Mouse (Mus musculus) heart, postnatal 0 days (tissue): ENCODE results near the gene Aurkb. TPM values are rescaled to one million over a fixed set of nuclear protein-coding genes. Genes with fewer than 3 reads are reported as not detected.
A peak's percentile ranks its signal among the peaks of the same experiment; 100 is the strongest.

Experiments used
- ATAC-seq: fragments of 200-750 bp; cut with Nextera tagmentation; 2 replicates; pipeline ENCODE4 v1.8.0; 2017; ENCODE audit warnings: low read depth, moderate number of reproducible peaks, moderate library complexity; ENCODE audit not compliant: insufficient read depth
- DNase-seq: peaks from one replicate; pipeline ENCODE4 v3.0.0-alpha.2; 2016; ENCODE audit warnings: low spot score
- H3K27ac ChIP-seq: fragments of 300-500 bp; sonication (generic); 2 replicates; pipeline ENCODE4 v1.5.1; 2014; ENCODE audit warnings: low read depth, mild to moderate bottlenecking
- H3K27me3 ChIP-seq: fragments of 300-500 bp; sonication (generic); 2 replicates; pipeline ENCODE4 v1.6.1; 2014; ENCODE audit warnings: low read length, mixed read lengths; ENCODE audit not compliant: control insufficient read depth, insufficient read depth
- H3K36me3 ChIP-seq: fragments of 300-500 bp; sonication (generic); replicated peaks from 2 replicates; pipeline ENCODE4 v1.6.1; 2014; ENCODE audit warnings: low read length, mixed read lengths; ENCODE audit not compliant: control insufficient read depth, insufficient read depth
- H3K4me1 ChIP-seq: fragments of 300-500 bp; sonication (generic); 2 replicates; pipeline ENCODE4 v1.6.1; 2014; ENCODE audit warnings: antibody characterized with exemption; ENCODE audit not compliant: control insufficient read depth, insufficient read depth
- H3K4me2 ChIP-seq: fragments of 300-500 bp; sonication (generic); 2 replicates; pipeline ENCODE4 v1.6.1; 2014; ENCODE audit warnings: low read depth, mild to moderate bottlenecking, low read length, moderate library complexity
- H3K4me3 ChIP-seq: fragments of 300-500 bp; sonication (generic); 2 replicates; pipeline ENCODE4 v1.5.1; 2014; ENCODE audit warnings: low read depth, low read length
- H3K9ac ChIP-seq: fragments of 300-500 bp; sonication (generic); replicated peaks from 2 replicates; pipeline ENCODE4 v1.6.1; 2014; ENCODE audit warnings: low read depth, low read length, mixed read lengths
- H3K9me3 ChIP-seq: fragments of 300-500 bp; sonication (generic); replicated peaks from 2 replicates; pipeline ENCODE4 v1.6.1; 2016; ENCODE audit warnings: low read length; ENCODE audit not compliant: control insufficient read depth
- CTCF ChIP-seq: IDR thresholded peaks from 2 replicates; pipeline ENCODE4 v1.5.1; 2016; ENCODE audit warnings: antibody characterized with exemption, control low read depth, low read depth
- EP300 ChIP-seq: IDR thresholded peaks from 2 replicates; pipeline ENCODE4 v1.6.1; 2016; ENCODE audit warnings: antibody characterized with exemption, low read depth
- WGBS: fragments of 180-500 bp; shearing (Covaris S2); extraction: QIAGEN DNeasy Blood & Tissue Kit; methylation state at CpG from one replicate; pipeline ENCODE4 v1.1.7; 2014; 5-methylcytosine and 5-hydroxymethylcytosine counted together
- polyA plus RNA-seq: library from polyadenylated mRNA; unstranded; fragments of >200 nt; fragmentation: Nextera tagmentation; extraction: Ambion mirVana; gene quantifications from 2 replicates; pipeline ENCODE4 v1.2.1, GENCODE M21; 2015
- total RNA-seq: library from RNA; depleted of rRNA; stranded (reverse); fragments of >200 nt; gene quantifications from 2 replicates; pipeline ENCODE4 v1.2.3, GENCODE M21; 2014; ENCODE audit warnings: low replicate concordance

The Aurkb gene
- total and polyA plus RNA-seq, 2 experiments from 2014 or later: 19.5 to 21.4 TPM

GRCm38 (mm10) chr11:69058729-69059356 is 13.4 kb downstream of the Aurkb start:
- peak overlapping the region; percentile 90 for H3K4me2 ChIP-seq
- DNase-seq: no peak
- H3K27ac ChIP-seq: peak overlapping the region; percentile 92
- no peak; the same call in 1 of the 2 replicates for ATAC-seq
- no peaks in the 10 kb centered on the region for H3K9me3 ChIP-seq
- peak overlapping the region; percentile 92 for H3K9ac ChIP-seq
- H3K36me3 ChIP-seq: no peaks in the 10 kb centered on the region
- no peak for TF ChIP-seq EP300
- TF ChIP-seq CTCF: no peak
- WGBS: 1% methylated on average over 19 of the region's 19 CpGs
- H3K4me1 ChIP-seq: peaks cover 27% of the 10 kb centered on the region
- H3K27me3 ChIP-seq: no peaks in the 10 kb centered on the region
- H3K4me3 ChIP-seq: peak overlapping the region; percentile 98

- peak within 1 kb of the TSS; percentile 90 for H3K4me2 ChIP-seq
- peak within 1 kb of the TSS; percentile 98 for H3K4me3 ChIP-seq
- ATAC-seq: peak; percentile 91
- TF ChIP-seq CTCF (no peak), EP300 (no peak)
- WGBS: under 1% methylated on average over 64 of the region's 64 CpGs
- H3K27ac ChIP-seq: peak within 1 kb of the TSS; percentile 98
- DNase-seq: peak; percentile 99
- H3K36me3 ChIP-seq: no peaks in the 10 kb centered on the region
- no peaks in the 10 kb centered on the region for H3K27me3 ChIP-seq
- peak within 1 kb of the TSS; percentile 92 for H3K9ac ChIP-seq
- H3K4me1 ChIP-seq: peaks cover 33% of the 10 kb centered on the region
- no peaks in the 10 kb centered on the region for H3K9me3 ChIP-seq
Measured at GRCm38 (mm10) chr11:69059357-69059974, 14.0 kb downstream of the Aurkb start, which contains the start of gene Borcs6. Borcs6 (plus strand) TSS chr11:69059717.

GRCm38 (mm10) chr11:69059975-69060411 is 14.5 kb downstream of the Aurkb start:
- peak overlapping the region; percentile 98 for H3K27ac ChIP-seq
- DNase-seq: no peak
- no peaks in the 10 kb centered on the region for H3K27me3 ChIP-seq
- peak overlapping the region; percentile 90 for H3K4me2 ChIP-seq
- TF ChIP-seq EP300 (no peak), CTCF (no peak)
- ATAC-seq: peak; percentile 7; the same call in 1 of the 2 replicates
- peaks cover 33% of the 10 kb centered on the region for H3K4me1 ChIP-seq
- H3K4me3 ChIP-seq: peak overlapping the region; percentile 98
- peak overlapping the region; percentile 92 for H3K9ac ChIP-seq
- no peaks in the 10 kb centered on the region for H3K9me3 ChIP-seq
- no peaks in the 10 kb centered on the region for H3K36me3 ChIP-seq
- under 1% methylated on average over 49 of the region's 49 CpGs for WGBS

GRCm38 (mm10) chr11:69060448-69061254 is 15.2 kb downstream of the Aurkb start:
- DNase-seq (no peak), ATAC-seq (no peak)
- Histone ChIP-seq H3K4me1 (peaks cover 33% of the 10 kb centered on the region), H3K9me3 (no peaks in the 10 kb centered on the region), H3K27me3 (no peaks in the 10 kb centered on the region), H3K36me3 (no peaks in the 10 kb centered on the region), H3K4me2 (peak overlapping the region; percentile 90), H3K27ac (peak overlapping the region; percentile 98), H3K4me3 (peak overlapping the region; percentile 98), H3K9ac (peak overlapping the region; percentile 92)
- WGBS: 2% methylated on average over 39 of the region's 40 CpGs
- TF ChIP-seq EP300 (no peak), CTCF (no peak)

- Histone ChIP-seq H3K27me3 (no peaks in the 10 kb centered on the region), H3K4me3 (peak overlapping the region; percentile 98), H3K27ac (peak overlapping the region; percentile 98), H3K9me3 (no peaks in the 10 kb centered on the region), H3K9ac (peak overlapping the region; percentile 8; the same call in 1 of the 2 replicates), H3K4me2 (peak overlapping the region; percentile 90), H3K36me3 (no peaks in the 10 kb centered on the region), H3K4me1 (peaks cover 40% of the 10 kb centered on the region)
- 23% methylated on average over 17 of the region's 17 CpGs for WGBS
- DNase-seq (no peak), ATAC-seq (no peak)
- TF ChIP-seq CTCF (no peak), EP300 (no peak)
Measured at GRCm38 (mm10) chr11:69061255-69061912, 15.9 kb downstream of the Aurkb start.
